Mouse (Mus musculus) megakaryocyte, embryonic 14.5 days (primary cell): ENCODE measurements around the gene 6430550D23Rik. TPM values are rescaled to one million over a fixed set of nuclear protein-coding genes. Genes with fewer than 3 reads are reported as not detected.

Experiments used
- H3K27me3 ChIP-seq: replicated peaks from 2 replicates; pipeline ENCODE3; 2012; ENCODE audit warnings: inconsistent platforms
- H3K36me3 ChIP-seq: replicated peaks from 2 replicates; pipeline ENCODE3; 2012; ENCODE audit warnings: low read length, inconsistent platforms, mixed read lengths
- H3K4me1 ChIP-seq: 2 replicates; pipeline ENCODE4 v1.6.1; 2012; ENCODE audit warnings: inconsistent platforms
- H3K4me3 ChIP-seq: replicated peaks from 2 replicates; pipeline ENCODE3; 2012; ENCODE audit warnings: moderate library complexity, mild to moderate bottlenecking, inconsistent platforms
- H3K9me3 ChIP-seq: 2 replicates; pipeline ENCODE4 v1.6.1; 2012; ENCODE audit warnings: inconsistent platforms
- FLI1 ChIP-seq: IDR thresholded peaks from 2 replicates; pipeline ENCODE4 v1.6.1; 2012; ENCODE audit warnings: low read length, inconsistent platforms, mixed read lengths
- GATA1 ChIP-seq: IDR thresholded peaks from 3 replicates; pipeline ENCODE4 v1.6.1; 2012; ENCODE audit warnings: mixed read lengths, low read length, inconsistent platforms, borderline replicate concordance
- polyA plus RNA-seq: library from polyadenylated mRNA; stranded (reverse); fragments of >175 nt; gene quantifications from 2 replicates; pipeline ENCODE4 v1.2.3, GENCODE M21; 2012; ENCODE audit warnings: low replicate concordance; ENCODE audit not compliant: insufficient read depth

6430550D23Rik gene
- polyA plus RNA-seq, 1 experiment: not detected

GRCm38 (mm10) chr2:155991151-155991550 is 16.6 kb downstream of the 6430550D23Rik start:
- Histone ChIP-seq H3K9me3 (no peaks in the 10 kb centered on the region), H3K4me1 (peaks cover 21% of the 10 kb centered on the region), H3K4me3 (no peak overlapping the region), H3K36me3 (peaks cover 100% of the 10 kb centered on the region), H3K27me3 (no peaks in the 10 kb centered on the region)
- TF ChIP-seq GATA1 (no peak), FLI1 (no peak)

- peaks cover 100% of the 10 kb centered on the region for H3K36me3 ChIP-seq
- no peaks in the 10 kb centered on the region for H3K9me3 ChIP-seq
- H3K4me1 ChIP-seq: peaks cover 23% of the 10 kb centered on the region
- no peaks in the 10 kb centered on the region for H3K27me3 ChIP-seq
- no peak for TF ChIP-seq GATA1
- no peak for TF ChIP-seq FLI1
- H3K4me3 ChIP-seq: no peak overlapping the region
Observed at GRCm38 (mm10) chr2:155989085-155989484, 18.7 kb downstream of the 6430550D23Rik start.

- Histone ChIP-seq H3K4me1 (peaks cover 23% of the 10 kb centered on the region), H3K27me3 (no peaks in the 10 kb centered on the region), H3K9me3 (no peaks in the 10 kb centered on the region), H3K4me3 (no peak overlapping the region), H3K36me3 (peaks cover 99% of the 10 kb centered on the region)
- TF ChIP-seq GATA1 (no peak), FLI1 (no peak)
Observed at GRCm38 (mm10) chr2:155987131-155987530, 20.6 kb downstream of the 6430550D23Rik start.

GRCm38 (mm10) chr2:155985776-155986175 is 22.0 kb downstream of the 6430550D23Rik start:
- Histone ChIP-seq H3K9me3 (no peaks in the 10 kb centered on the region), H3K4me3 (no peak overlapping the region), H3K36me3 (peaks cover 98% of the 10 kb centered on the region)

GRCm38 (mm10) chr2:155979328-155979991 is 28.3 kb downstream of the 6430550D23Rik start:
- peak overlapping the region; percentile 92 for H3K4me3 ChIP-seq
- peaks cover 55% of the 10 kb centered on the region for H3K36me3 ChIP-seq
- H3K4me1 ChIP-seq: peaks cover 47% of the 10 kb centered on the region
- H3K27me3 ChIP-seq: no peaks in the 10 kb centered on the region
- TF ChIP-seq GATA1 (no peak), FLI1 (0 out of 2 replicates have a peak, but pooled peaks have one; percentile 15)
- H3K9me3 ChIP-seq: no peaks in the 10 kb centered on the region

More at GRCm38 (mm10) chr2:155985776-155986175, 22.0 kb downstream of the 6430550D23Rik start:
- H3K4me1 ChIP-seq: peaks cover 30% of the 10 kb centered on the region
- no peaks in the 10 kb centered on the region for H3K27me3 ChIP-seq
- TF ChIP-seq GATA1: no peak
- TF ChIP-seq FLI1: no peak

- Histone ChIP-seq H3K4me1 (peaks cover 26% of the 10 kb centered on the region), H3K4me3 (no peak overlapping the region), H3K27me3 (no peaks in the 10 kb centered on the region), H3K9me3 (no peaks in the 10 kb centered on the region), H3K36me3 (peaks cover 67% of the 10 kb centered on the region)
- TF ChIP-seq FLI1: no peak
- TF ChIP-seq GATA1: no peak
Observed at GRCm38 (mm10) chr2:155974087-155974731, 33.6 kb downstream of the 6430550D23Rik start.

- TF ChIP-seq FLI1: no peak
- TF ChIP-seq GATA1: no peak
- peaks cover 75% of the 10 kb centered on the region for H3K36me3 ChIP-seq
Observed at GRCm38 (mm10) chr2:155973348-155973747, 34.4 kb downstream of the 6430550D23Rik start.

GRCm38 (mm10) chr2:155962991-155963390 is 44.8 kb downstream of the 6430550D23Rik start:
- no peak overlapping the region for H3K4me3 ChIP-seq
- H3K9me3 ChIP-seq: no peaks in the 10 kb centered on the region
- no peak for TF ChIP-seq GATA1
- TF ChIP-seq FLI1: no peak
- peaks cover 9% of the 10 kb centered on the region for H3K4me1 ChIP-seq
- H3K36me3 ChIP-seq: peaks cover 65% of the 10 kb centered on the region
- H3K27me3 ChIP-seq: no peaks in the 10 kb centered on the region

More at GRCm38 (mm10) chr2:155973348-155973747, 34.4 kb downstream of the 6430550D23Rik start:
- Histone ChIP-seq H3K27me3 (no peaks in the 10 kb centered on the region), H3K9me3 (no peaks in the 10 kb centered on the region), H3K4me3 (no peak overlapping the region), H3K4me1 (peaks cover 23% of the 10 kb centered on the region)

- Histone ChIP-seq H3K4me3 (no peak overlapping the region), H3K9me3 (no peaks in the 10 kb centered on the region), H3K4me1 (peaks cover 18% of the 10 kb centered on the region), H3K27me3 (no peaks in the 10 kb centered on the region), H3K36me3 (peaks cover 54% of the 10 kb centered on the region)
- no peak for TF ChIP-seq GATA1
- no peak for TF ChIP-seq FLI1
Observed at GRCm38 (mm10) chr2:155961862-155962261, 45.9 kb downstream of the 6430550D23Rik start.

GRCm38 (mm10) chr2:155959981-155960380 is 47.8 kb downstream of the 6430550D23Rik start:
- no peaks in the 10 kb centered on the region for H3K9me3 ChIP-seq
- TF ChIP-seq GATA1 (no peak), FLI1 (no peak)
- H3K4me3 ChIP-seq: no peak overlapping the region
- no peaks in the 10 kb centered on the region for H3K27me3 ChIP-seq
- peaks cover 37% of the 10 kb centered on the region for H3K36me3 ChIP-seq
- peaks cover 14% of the 10 kb centered on the region for H3K4me1 ChIP-seq
